Mouse (Mus musculus) testis, postnatal 14 days (tissue): ENCODE data around the gene Colgalt2.
A peak's percentile ranks its signal among the peaks of the same experiment; 100 is the strongest.

Experiments used
- DNase-seq: peaks from one replicate; pipeline ENCODE4 v3.0.0; 2021; ENCODE audit warnings: low spot score

The Colgalt2 gene

GRCm38 (mm10) chr1:152537186-152537585 is 137.6 kb downstream of the Colgalt2 start:
- DNase-seq: no peak

DNA sequence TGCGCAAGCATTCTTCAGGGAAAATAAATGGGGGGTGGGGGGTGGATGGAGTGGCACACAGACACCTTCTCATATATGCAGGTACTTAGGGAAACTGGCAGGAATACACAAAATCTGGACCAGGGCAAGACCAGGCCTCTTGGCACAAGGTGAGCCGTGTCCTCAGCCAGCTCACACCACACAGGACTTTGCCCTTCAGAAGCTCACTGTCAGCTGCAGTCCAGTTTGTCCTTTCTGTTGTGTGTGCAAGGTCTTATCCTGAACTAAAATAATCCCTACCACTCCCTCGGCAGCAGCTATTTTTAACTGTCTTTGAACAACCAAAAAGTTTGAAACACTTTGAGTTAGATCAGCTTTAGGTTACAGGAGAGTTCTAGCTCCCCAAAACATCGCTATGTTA is 139.2 kb downstream of the Colgalt2 start:
- DNase-seq: no peak

GRCm38 (mm10) chr1:152540304-152540887 is 140.8 kb downstream of the Colgalt2 start:
- DNase-seq: no peak

GRCm38 (mm10) chr1:152542747-152543378 is 143.2 kb downstream of the Colgalt2 start:
- no peak for DNase-seq

DNA sequence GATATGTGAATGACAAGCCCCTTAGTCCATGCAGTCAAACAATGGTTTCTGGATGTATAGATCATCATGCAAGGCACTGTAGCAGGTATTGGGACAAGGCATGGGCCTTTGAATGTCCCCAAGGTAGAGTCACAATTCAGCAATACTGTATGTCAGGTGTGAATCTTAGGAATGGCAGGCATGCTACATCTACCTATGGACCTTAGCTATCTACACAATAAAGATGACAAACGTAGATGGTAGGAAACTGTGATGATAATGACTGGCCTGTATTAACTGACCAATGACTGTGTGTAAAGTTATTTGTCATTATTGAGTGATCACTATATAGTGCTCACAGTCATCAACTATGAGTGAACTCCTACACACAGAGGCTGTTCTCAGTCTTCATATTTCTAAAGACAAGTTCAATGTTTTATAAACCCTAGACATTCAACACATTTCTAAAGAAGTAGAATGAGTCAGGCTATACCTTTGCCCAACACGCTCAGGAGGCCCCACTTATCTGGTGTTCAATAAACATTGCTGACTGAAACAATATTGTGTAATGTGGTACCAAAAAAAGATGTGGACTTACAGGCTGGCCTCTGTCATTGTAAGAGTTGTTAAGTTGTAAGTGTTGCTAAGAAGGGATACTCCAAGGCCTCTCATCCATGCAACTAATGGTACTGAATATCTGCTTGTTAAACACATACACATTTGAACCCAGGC is 144.0 kb downstream of the Colgalt2 start:
- DNase-seq: no peak

DNA sequence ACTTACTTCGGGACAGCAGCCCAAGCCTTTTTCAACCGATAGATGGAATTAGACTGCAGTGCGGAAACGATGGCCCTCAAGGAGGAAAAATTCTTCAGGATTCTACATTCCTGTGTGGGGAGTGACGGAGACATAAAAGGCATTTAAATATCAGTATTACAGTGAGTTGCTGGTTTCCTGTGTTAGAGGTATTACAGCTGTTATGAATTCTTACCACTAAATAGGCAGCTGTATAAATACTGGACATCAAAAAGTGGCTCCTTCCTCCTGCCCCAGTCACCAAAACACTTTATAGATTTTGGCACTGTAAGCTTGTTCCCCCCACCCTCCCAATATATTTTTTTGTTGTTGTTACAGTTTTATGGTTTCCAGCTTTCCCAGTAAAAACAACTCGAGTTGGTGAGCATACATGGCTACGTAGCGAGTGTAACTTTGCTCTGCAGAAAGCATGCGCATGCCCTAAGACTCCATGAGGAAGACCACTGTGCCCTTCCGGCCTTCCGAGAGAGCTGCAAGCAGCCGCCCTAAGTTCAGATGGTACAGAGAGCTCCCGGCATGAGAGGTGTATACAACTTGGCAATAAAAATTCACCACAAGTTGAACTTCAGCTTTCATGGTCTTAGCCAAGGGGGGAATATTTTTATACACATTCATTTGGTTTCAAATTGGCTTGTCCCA is 149.6 kb downstream of the Colgalt2 start:
- no peak for DNase-seq

GRCm38 (mm10) chr1:152550544-152550943 is 150.9 kb downstream of the Colgalt2 start:
- no peak for DNase-seq

DNA sequence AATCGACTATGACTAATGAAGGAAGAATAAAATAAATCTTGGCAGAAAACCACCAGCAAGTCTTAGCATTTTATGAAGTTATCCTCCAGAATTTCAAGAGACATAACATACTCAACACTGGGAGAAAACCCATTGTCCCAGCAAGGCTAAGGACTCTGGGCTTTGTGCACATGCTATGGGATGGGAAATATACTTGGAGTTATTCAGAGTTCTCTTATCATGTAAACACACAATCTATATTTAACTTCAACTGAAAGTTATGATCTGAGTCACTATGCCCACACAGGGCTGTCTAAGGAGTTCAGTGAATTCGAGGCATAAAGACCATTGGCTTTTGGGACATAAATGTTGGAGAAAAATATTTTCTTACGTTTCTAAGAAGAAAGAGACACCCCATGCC is 151.3 kb downstream of the Colgalt2 start:
- DNase-seq: no peak

GRCm38 (mm10) chr1:152553912-152554547 is 154.4 kb downstream of the Colgalt2 start:
- DNase-seq: no peak

- peak; percentile 51 for DNase-seq
Measured at GRCm38 (mm10) chr1:152555944-152556573, 156.4 kb downstream of the Colgalt2 start.

- DNase-seq: no peak
Measured at GRCm38 (mm10) chr1:152556576-152557281, 157.1 kb downstream of the Colgalt2 start.
